Mouse (Mus musculus): ENCODE results near the gene Rpl11. TPM values are rescaled to one million over a fixed set of nuclear protein-coding genes. Genes with fewer than 3 reads are reported as not detected.

Gene Rpl11
- polyA plus RNA-seq, 1 experiment from 2014 or later, result 390 TPM

- Histone ChIP-seq H3K4me2 (replicated peaks) (no peak overlapping the region), H3K9me3 (no peaks in the 10 kb centered on the region), H3K36me3 (peaks cover 69% of the 10 kb centered on the region), H3K4me3 (no peak overlapping the region), H3K9ac (no peak overlapping the region), H3K27me3 (no peaks in the 10 kb centered on the region), H3K27ac (no peak overlapping the region), H3K4me1 (peaks cover 16% of the 10 kb centered on the region)
- 74% methylated on average over 6 of the region's 6 CpGs for WGBS
- ATAC-seq (ENCODE audit: insufficient number of reproducible peaks, insufficient read depth, low FRiP score, low TSS enrichment), result no peak
These were observed 6.3 kb downstream of the Rpl11 start for GRCm38 (mm10) chr4:136046888-136047287.

GRCm38 (mm10) chr4:136045091-136045490 lies 8.1 kb downstream of the Rpl11 start:
- no peak overlapping the region for H3K9ac ChIP-seq
- H3K9me3 ChIP-seq, result no peaks in the 10 kb centered on the region
- peaks cover 51% of the 10 kb centered on the region for H3K36me3 ChIP-seq
- H3K4me2 ChIP-seq (replicated peaks), result no peak overlapping the region
- H3K27ac ChIP-seq, result no peak overlapping the region
- ATAC-seq (ENCODE audit: insufficient number of reproducible peaks, insufficient read depth, low FRiP score, low TSS enrichment), result no peak
- H3K4me3 ChIP-seq, result no peak overlapping the region
- no peaks in the 10 kb centered on the region for H3K4me1 ChIP-seq
- no peaks in the 10 kb centered on the region for H3K27me3 ChIP-seq
- 89% methylated on average over 5 of the region's 5 CpGs for WGBS

- Histone ChIP-seq H3K36me3 (peaks cover 39% of the 10 kb centered on the region), H3K27ac (no peak overlapping the region; the same call in 1 of the 2 replicates), H3K4me2 (replicated peaks) (no peak overlapping the region), H3K9ac (no peak overlapping the region), H3K4me3 (no peak overlapping the region), H3K27me3 (no peaks in the 10 kb centered on the region), H3K4me1 (no peaks in the 10 kb centered on the region), H3K9me3 (no peaks in the 10 kb centered on the region)
- ATAC-seq (ENCODE audit: insufficient number of reproducible peaks, insufficient read depth, low FRiP score, low TSS enrichment), result no peak
- WGBS, result 85% methylated on average over 6 of the region's 6 CpGs
These were observed 9.3 kb downstream of the Rpl11 start for GRCm38 (mm10) chr4:136043784-136044400.

GRCm38 (mm10) chr4:136035078-136035477 lies 18.1 kb downstream of the Rpl11 start:
- Histone ChIP-seq H3K36me3 (no peaks in the 10 kb centered on the region), H3K9ac (no peak overlapping the region), H3K4me1 (peaks cover 7% of the 10 kb centered on the region), H3K4me2 (replicated peaks) (no peak overlapping the region), H3K4me3 (no peak overlapping the region), H3K9me3 (no peaks in the 10 kb centered on the region), H3K27ac (no peak overlapping the region), H3K27me3 (no peaks in the 10 kb centered on the region)
- no peak for ATAC-seq (ENCODE audit: insufficient number of reproducible peaks, insufficient read depth, low FRiP score, low TSS enrichment)
- 75% methylated on average over 4 of the region's 4 CpGs for WGBS

GRCm38 (mm10) chr4:136033231-136033630 lies 20.0 kb downstream of the Rpl11 start:
- ATAC-seq (ENCODE audit: insufficient number of reproducible peaks, insufficient read depth, low FRiP score, low TSS enrichment), result no peak

GRCm38 (mm10) chr4:136030968-136031909 lies 22.0 kb downstream of the Rpl11 start:
- ATAC-seq (ENCODE audit: insufficient number of reproducible peaks, insufficient read depth, low FRiP score, low TSS enrichment), result no peak
- no peaks in the 10 kb centered on the region for H3K27me3 ChIP-seq
- no peaks in the 10 kb centered on the region for H3K9me3 ChIP-seq
- peaks cover 16% of the 10 kb centered on the region for H3K4me1 ChIP-seq
- H3K27ac ChIP-seq, result no peak overlapping the region
- WGBS, result 11% methylated on average over 8 of the region's 8 CpGs
- no peaks in the 10 kb centered on the region for H3K36me3 ChIP-seq
- H3K4me2 ChIP-seq (replicated peaks), result no peak overlapping the region
- H3K9ac ChIP-seq, result no peak overlapping the region
- H3K4me3 ChIP-seq, result no peak overlapping the region

More at GRCm38 (mm10) chr4:136033231-136033630, 20.0 kb downstream of the Rpl11 start:
- Histone ChIP-seq H3K27me3 (no peaks in the 10 kb centered on the region), H3K36me3 (no peaks in the 10 kb centered on the region), H3K4me1 (peaks cover 7% of the 10 kb centered on the region), H3K4me3 (no peak overlapping the region), H3K4me2 (replicated peaks) (no peak overlapping the region), H3K27ac (no peak overlapping the region), H3K9me3 (no peaks in the 10 kb centered on the region), H3K9ac (no peak overlapping the region)
- 65% methylated on average over 1 of the region's 1 CpGs for WGBS

- WGBS, result 87% methylated on average over 5 of the region's 5 CpGs
- Histone ChIP-seq H3K9ac (no peak overlapping the region), H3K4me2 (replicated peaks) (no peak overlapping the region), H3K27me3 (no peaks in the 10 kb centered on the region), H3K27ac (no peak overlapping the region), H3K36me3 (no peaks in the 10 kb centered on the region), H3K4me1 (peaks cover 16% of the 10 kb centered on the region), H3K4me3 (no peak overlapping the region), H3K9me3 (no peaks in the 10 kb centered on the region)
- ATAC-seq (ENCODE audit: insufficient number of reproducible peaks, insufficient read depth, low FRiP score, low TSS enrichment), result no peak
These were observed 24.5 kb downstream of the Rpl11 start for GRCm38 (mm10) chr4:136028689-136029088.

GRCm38 (mm10) chr4:136028132-136028564 lies 25.1 kb downstream of the Rpl11 start:
- no peak overlapping the region for H3K27ac ChIP-seq
- no peak for ATAC-seq (ENCODE audit: insufficient number of reproducible peaks, insufficient read depth, low FRiP score, low TSS enrichment)

GRCm38 (mm10) chr4:136027416-136028131 lies 25.7 kb downstream of the Rpl11 start:
- Histone ChIP-seq H3K36me3 (no peaks in the 10 kb centered on the region), H3K4me3 (no peak overlapping the region), H3K27me3 (no peaks in the 10 kb centered on the region), H3K9me3 (no peaks in the 10 kb centered on the region), H3K27ac (no peak overlapping the region), H3K9ac (no peak overlapping the region), H3K4me1 (peaks cover 16% of the 10 kb centered on the region), H3K4me2 (replicated peaks) (no peak overlapping the region)
- ATAC-seq (ENCODE audit: insufficient number of reproducible peaks, insufficient read depth, low FRiP score, low TSS enrichment), result no peak
- WGBS, result 58% methylated on average over 8 of the region's 8 CpGs

More at GRCm38 (mm10) chr4:136028132-136028564, 25.1 kb downstream of the Rpl11 start:
- Histone ChIP-seq H3K4me2 (replicated peaks) (no peak overlapping the region), H3K4me3 (no peak overlapping the region), H3K27me3 (no peaks in the 10 kb centered on the region), H3K9ac (no peak overlapping the region), H3K9me3 (no peaks in the 10 kb centered on the region), H3K36me3 (no peaks in the 10 kb centered on the region), H3K4me1 (peaks cover 16% of the 10 kb centered on the region)
- WGBS, result 86% methylated on average over 19 of the region's 19 CpGs

- H3K4me1 ChIP-seq, result peaks cover 13% of the 10 kb centered on the region; the same call in 1 of the 2 replicates
- no peak for ATAC-seq (ENCODE audit: insufficient number of reproducible peaks, insufficient read depth, low FRiP score, low TSS enrichment)
- H3K4me3 ChIP-seq, result no peak overlapping the region
- WGBS, result 72% methylated on average over 1 of the region's 1 CpGs
- no peaks in the 10 kb centered on the region for H3K9me3 ChIP-seq
- H3K27me3 ChIP-seq, result no peaks in the 10 kb centered on the region
- H3K27ac ChIP-seq, result no peak overlapping the region
- H3K36me3 ChIP-seq, result no peaks in the 10 kb centered on the region
- H3K4me2 ChIP-seq (replicated peaks), result no peak overlapping the region
- H3K9ac ChIP-seq, result no peak overlapping the region
These were observed 27.9 kb downstream of the Rpl11 start for GRCm38 (mm10) chr4:136025350-136025749.

GRCm38 (mm10) chr4:136022924-136023323 lies 30.3 kb downstream of the Rpl11 start:
- 93% methylated on average over 9 of the region's 9 CpGs for WGBS
- no peaks in the 10 kb centered on the region for H3K9me3 ChIP-seq
- no peak overlapping the region for H3K4me3 ChIP-seq
- H3K9ac ChIP-seq, result no peak overlapping the region
- peaks cover 17% of the 10 kb centered on the region; the same call in 1 of the 2 replicates for H3K4me1 ChIP-seq
- no peak overlapping the region for H3K4me2 ChIP-seq (replicated peaks)
- no peak overlapping the region for H3K27ac ChIP-seq
- no peaks in the 10 kb centered on the region for H3K36me3 ChIP-seq
- H3K27me3 ChIP-seq, result no peaks in the 10 kb centered on the region
- no peak for ATAC-seq (ENCODE audit: insufficient number of reproducible peaks, insufficient read depth, low FRiP score, low TSS enrichment)
